Mouse (Mus musculus) CD8-positive naive resting alpha-beta T cell, adult 2 months (primary cell): Measurements from ENCODE around the gene Stk24.

Experiments
- DNase-seq, 2 experiments: peaks; one replicate each; pipeline ENCODE4 v3.0.0; 2022; ENCODE audit warnings: low read depth in 2 of 2, low spot score in 2 of 2

Gene Stk24

DNA sequence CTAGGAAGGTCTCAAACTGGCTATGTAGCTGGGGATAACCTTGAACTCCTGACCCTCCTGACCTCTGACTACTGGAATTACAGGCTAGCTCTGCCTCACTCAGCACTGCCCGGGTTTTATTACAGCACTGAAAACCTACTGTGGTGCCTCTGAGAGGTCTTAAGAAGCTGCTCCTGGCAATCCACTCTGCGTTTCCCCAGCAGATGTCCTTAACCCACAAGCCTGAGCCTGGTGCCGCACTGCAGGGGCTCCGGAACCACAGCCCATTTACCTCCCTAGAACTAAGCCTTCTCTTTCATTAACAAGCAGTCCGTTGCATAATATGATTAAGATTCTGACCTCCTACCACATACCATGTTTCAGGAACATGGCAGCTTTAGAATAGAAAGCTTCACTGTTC, 63.7 kb downstream of the Stk24 start:
- no peak for DNase-seq

DNA sequence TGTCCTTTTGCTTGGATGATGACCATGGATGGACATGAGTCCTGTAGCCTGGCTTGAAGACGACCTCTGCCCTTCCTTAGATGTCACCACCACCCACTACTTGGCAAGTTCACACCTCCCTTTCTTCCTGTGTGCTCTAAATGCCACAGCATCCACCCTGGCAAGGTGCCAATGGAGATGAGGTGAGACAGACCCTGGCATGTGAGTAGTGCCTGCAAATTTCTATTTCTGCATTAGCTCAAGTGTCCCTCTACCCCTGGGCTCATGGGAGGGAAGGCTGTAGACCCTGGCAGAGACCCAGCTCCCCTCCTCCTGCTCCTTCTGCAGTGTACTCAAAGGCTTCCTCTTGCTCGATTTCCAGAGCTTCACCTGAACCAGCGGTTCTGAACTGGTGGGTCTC, 64.9 kb downstream of the Stk24 start:
- DNase-seq: peak; percentile 16 to 49

DNA sequence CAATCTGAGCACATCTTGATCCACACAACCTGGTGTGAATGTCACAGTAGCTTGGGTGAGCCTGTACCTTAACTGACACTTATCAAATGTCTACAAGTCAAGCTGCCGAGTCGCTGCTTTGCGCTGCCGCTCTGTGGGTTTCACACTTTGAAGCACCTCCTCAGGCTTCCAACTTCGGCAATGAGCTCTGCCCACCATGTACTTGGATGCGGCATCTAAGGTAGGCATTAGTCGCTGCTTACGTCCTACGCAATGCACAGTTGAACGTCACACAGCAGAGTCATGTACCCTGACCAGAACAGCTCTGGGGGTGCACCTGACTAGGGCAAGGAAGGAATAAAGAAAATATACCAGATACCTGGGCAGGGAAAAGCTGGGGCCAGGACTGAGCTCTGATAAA, 66.5 kb downstream of the Stk24 start:
- DNase-seq: no peak

DNA sequence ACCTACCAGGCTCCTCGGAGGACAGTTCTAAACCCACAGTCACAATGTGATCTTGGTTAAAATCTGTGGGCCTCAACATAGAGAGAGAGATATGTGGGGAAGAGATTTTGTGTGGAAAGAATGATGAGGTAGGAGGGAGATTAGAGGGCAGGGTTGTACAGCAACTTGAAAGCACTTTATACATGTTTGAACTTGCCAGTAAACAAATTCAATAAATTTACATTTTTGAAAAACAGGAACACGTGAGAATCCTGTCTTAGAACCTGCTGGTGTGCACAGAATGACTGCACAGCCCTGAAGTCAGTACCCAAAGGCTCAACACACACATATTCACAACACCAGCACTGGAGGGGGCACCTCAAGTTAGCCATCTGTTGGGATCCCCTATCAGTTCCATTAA, 68.7 kb downstream of the Stk24 start:
- no peak for DNase-seq

DNA sequence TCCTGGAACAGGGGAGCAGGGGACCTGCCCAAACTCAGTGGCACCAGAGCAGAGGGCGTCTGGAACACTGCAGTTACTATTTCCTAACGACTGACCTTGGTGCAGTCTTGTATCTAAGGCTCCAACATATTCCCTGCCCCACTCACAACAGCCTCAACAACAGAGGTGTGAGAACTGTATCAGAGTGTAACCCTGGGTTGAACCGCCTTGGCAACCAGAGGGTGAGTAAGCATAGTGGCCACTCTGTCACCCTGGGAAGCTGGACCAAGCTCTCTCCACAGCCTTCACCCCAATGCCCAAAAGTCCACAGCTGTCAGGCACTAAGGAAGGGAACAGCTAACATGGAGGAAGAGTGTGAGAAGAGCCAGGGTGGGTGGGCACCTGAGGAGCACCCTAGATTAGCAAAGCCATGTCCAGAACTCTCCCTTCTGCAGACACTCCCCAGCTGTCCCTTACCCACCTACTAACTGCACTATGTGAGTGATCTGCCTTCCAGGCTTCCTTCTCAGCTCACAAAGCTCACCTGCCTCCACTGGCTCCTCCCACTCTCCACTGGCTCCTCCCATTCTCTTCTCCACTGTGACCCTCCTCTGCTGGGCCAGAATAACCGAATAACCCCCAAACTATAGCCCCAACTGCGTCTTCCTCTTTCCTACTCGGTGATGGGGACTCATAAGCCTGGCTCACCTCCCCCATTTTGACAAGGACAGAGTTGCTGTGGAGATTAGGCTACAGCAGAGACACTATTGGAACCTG, 69.3 kb downstream of the Stk24 start:
- DNase-seq: no peak

DNA sequence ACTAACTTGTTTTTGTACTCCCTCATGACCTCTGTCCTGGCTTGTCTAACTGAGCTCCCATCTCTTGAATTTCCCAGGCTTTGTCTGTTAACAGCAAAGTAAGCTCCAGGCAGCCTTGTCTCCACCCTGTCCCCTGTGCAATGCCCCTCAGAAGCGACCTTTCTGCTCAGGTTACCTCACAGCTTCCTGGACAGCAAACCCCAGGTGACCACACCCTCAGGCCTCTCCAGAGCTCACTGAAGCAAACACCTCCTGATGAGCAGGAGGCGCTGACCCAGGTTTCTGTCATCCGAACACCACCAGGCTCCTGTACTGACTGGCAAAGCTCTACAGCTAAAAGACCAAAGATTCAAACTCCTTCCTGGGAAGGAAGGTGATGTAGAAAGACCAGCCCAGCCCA, 69.9 kb downstream of the Stk24 start:
- DNase-seq: no peak

DNA sequence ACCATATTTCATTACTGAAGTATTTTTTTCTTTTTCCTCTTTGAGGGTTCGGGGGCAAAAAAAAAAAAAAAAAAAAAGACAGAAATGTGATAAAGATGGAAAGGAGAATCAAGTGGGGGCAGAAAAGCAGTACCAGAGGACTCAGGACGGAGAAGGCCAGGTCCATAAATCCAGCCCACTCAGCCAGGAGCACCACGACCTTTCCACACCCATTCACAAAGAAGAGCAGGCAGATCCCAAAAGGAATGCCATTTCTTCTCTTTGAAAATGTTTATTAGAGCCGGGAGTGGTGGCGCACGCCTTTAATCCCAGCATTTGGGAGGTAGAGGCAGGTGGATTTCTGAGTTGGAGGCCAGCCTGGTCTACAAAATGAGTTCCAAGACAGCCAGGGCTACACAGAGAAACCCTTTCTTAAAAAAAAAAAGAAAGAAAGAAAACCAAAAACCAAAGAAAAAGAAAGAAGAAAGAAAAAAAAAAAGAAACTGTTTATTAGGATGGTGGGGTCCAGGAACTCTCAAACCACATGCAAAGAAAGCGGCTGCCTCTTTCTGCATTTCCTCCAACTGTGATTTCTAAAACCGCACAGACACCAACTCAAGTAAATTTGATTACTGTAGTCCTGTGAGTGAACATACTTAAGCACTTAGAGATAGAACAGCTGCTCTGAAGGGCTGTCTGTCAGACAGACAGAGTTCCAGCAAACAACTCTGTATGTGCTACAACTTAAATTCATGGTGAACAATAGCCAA, 74.3 kb downstream of the Stk24 start:
- no peak for DNase-seq

DNA sequence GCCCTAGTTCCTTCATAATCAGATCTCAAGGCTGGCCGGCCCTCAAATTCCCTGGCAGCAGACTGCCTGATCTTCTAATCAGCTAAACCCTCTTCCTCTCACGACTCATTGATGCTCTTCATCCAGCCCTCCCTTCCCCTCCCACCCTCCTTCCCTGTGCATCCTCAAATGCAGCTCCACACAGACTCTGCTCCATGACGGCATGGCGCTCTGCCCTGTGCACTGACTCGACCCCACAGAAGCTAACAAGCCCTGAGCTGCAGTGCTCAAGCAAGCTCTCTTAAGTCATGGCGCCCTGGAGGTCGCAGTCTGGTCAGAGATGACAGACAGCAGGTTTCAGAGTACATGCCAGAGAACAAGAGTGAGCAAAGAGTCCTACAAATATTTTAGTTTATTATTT, 75.3 kb downstream of the Stk24 start:
- DNase-seq: no peak

DNA sequence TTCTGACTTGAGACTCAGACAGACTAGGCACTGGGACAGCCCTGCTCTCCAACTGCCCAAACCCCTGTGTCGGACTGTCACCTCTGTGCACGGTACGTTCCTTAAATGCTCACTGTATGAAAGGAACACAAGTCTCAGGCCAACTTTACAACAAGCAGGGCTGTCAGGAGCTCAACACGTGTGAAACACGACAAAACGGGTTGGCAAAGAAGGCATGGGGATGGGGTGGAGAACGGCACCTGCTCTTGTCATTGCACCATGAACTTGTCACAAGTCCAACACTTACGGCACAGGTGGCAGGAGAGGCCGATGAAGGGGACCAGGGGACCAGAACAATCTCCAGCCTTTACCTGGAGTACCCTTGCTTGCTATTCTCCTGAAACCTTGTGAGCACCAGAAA, 80.7 kb downstream of the Stk24 start:
- DNase-seq: no peak

DNA sequence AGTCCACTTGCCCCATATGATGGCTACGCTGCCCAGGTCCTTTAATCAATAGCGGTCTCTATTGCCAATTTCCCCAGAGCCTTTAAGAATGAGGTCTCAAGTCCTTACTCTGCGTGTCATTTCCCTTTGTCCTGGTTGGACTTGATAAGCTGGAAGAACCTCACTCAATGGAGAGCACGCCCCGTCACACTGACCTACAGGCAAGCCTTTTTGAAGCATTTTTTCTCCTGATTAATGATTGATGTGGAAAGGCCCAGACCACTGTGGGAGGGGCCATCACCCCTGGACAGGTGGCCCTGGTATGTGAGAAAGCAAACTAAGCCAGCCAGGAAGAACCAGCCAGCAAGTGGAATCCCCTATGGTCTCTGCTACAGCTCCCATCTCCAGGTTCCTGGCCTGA, 81.3 kb downstream of the Stk24 start:
- DNase-seq: no peak

DNA sequence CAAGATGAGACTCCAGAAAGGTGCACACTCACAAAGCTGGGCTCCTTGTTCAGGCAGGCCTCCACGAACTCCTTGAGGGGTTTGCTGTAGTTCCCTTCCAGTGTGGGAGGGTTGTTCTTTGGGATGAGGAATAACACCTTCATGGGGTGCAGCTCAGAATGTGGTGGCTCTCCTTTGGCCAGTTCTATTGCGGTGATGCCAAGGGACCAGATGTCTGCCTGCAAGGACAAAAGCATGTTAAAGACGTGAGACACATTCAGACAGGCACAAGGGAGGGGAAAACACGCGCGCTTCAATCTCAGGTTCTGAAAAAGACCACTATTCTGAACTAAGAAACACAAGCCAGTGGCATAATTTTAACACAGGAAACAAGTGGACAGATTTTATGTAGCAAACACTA, 82.7 kb downstream of the Stk24 start:
- DNase-seq: no peak

DNA sequence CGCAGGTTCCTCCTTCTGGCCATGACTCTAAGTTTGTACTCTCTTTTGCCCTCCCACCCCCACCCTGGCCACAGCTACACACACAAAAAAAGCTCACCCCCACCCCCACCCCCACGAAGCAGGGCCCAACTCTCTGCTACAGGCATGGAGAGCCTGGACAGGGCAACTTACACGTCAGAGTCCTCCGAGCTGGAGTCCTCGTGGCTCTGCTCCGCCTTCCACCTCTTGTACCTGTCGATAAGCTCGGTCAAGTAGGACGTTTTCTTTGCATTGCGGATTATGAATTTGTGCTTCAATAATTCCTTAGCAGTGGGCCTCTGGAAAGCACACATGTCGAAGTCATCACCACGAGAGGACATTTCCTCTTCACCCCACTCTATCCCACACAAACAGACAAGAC, 85.3 kb downstream of the Stk24 start:
- DNase-seq: no peak

DNA sequence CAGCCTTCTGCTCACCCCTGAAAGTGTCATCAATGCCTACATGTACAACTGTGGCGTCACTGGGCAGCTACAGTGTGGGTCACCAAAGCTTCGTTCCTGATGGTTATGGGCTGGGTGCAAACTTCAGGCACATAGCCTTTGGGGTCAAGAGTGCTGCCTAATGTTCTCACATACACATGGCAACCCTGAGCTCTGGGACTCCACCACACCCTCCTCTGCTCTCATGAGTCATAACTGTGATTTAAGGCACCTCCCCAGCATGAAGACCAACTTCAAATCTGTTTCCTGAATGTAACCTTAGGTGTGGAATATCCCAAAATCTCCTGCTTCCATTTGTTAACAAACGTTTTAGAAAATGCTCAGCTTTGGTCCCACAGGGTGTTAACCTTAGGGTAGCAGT, 87.4 kb downstream of the Stk24 start:
- no peak for DNase-seq

DNA sequence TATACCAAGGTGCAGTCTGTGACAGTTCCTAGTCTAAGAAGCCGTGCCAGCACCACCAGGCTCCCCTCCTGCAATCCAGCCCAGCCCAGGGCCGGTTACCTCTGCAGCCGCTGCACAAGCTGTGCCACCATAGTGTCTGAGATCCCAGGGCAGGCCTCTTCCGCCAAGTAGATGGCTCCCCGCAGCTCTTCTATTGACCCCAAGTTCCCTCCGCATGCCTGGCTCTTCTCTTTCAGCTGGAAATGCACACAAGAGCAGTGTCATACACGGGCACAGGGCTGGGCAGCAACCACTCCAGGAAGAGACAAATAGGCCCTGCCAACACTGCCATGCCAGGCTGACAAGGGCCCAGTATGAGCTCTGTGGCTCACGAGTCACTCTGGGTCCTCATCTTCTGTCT, 87.9 kb downstream of the Stk24 start:
- no peak for DNase-seq

DNA sequence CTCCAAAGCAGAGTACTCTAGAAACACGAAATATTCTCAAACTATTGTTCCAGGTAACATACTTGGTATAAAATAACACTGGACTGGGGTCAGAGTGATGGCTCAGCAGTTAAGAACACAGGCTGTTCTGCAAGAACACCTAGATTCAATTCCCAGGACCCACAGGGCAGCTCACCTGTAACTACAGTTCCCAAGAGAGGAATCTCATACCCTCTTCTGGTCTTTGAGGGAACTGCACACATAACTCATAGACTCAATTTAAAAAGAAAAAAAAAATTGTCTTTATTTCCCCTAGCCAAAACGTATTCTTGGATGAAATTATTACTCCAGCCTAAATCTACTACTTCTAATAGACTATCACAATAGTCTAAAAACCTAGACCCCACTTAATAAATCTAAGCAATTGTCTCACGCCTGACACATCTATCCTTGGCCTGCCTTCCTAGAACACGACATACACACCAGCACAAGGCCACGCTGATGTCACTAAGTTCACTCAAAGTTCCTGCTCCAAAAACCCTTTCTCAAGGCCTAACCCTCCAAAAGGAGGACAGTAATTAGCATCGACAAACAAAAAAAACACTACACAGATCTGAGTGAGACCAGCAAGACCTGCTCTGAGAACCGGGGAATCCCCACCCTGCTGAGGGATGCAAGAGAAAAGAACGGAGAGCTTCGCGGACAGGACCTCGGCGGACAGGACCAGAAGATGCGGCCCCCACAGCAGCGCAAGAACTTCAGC, 94.3 kb downstream of the Stk24 start:
- DNase-seq: no peak

DNA sequence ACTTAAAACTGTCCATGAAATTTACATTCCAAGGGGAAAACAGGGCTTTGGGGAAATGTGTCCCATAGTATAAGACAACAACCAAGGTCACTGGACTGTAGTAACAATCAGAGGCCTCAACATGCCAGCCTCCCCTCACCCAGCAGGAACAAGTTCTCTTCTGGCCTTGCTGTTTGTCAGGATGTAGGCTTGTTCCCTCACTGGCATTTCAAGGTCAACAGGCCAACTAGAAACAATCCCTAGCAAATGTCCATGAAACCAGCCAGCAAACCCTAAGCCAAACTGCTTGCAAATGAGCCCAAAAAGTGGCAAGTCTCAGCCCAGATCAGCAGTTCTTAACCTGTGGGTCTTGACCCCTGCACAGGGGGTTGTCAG, 98.5 kb downstream of the Stk24 start:
- DNase-seq: no peak

DNA sequence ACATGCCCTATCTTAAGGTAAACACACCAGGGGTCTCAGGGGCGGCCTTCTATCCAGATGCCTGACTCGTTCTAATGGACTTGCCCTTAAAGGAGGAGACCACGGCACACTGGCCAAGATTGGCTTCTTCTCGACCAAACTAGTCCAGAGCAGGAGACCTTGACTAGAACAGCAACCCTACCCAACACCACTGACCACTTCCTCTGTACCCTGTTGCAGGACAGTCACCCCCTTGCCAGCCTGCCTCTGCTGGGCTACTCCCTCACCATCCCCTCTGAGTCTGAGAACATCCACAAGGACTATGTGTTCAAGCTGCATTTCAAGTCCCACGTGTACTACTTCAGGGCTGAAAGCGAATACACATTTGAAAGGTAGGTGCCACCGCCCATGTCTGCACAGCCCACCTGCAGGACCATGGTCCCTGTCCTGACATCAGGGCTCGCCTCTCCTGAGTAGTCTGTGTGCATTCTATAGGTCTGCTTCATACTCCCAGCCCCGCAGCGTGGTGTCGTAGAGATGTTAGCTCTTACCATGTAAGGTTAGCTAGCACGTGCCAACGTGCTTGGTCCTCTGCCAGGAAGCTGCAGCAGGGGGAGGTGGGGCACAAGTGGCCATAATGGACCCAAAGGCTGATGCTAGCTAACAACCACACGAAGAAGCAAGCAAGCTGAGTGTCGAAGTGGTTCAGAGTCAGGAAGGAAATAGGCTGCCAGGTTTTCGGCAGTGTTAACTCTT, 99.0 kb downstream of the Stk24 start:
- no peak for DNase-seq

DNA sequence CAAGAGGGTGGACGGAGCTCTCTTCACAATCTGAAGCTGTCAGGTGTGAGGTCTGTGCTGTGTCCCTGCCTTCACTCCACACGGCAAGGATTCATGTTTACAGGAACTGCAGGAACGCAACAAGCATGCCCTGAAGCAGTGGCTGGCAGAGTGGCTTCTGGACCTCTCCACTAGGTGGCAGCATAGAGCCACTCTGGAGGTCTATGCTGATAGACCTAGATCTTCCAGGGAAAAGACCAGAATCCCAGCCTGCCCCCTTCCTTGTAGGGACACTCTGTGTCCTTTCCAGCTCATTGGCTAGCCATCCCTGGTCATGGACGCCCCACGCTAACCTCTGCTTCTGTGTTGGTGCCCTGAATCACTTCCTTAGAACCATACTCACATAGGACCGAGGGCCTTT, 100.7 kb downstream of the Stk24 start:
- DNase-seq: peak; percentile 66 to 71

DNA sequence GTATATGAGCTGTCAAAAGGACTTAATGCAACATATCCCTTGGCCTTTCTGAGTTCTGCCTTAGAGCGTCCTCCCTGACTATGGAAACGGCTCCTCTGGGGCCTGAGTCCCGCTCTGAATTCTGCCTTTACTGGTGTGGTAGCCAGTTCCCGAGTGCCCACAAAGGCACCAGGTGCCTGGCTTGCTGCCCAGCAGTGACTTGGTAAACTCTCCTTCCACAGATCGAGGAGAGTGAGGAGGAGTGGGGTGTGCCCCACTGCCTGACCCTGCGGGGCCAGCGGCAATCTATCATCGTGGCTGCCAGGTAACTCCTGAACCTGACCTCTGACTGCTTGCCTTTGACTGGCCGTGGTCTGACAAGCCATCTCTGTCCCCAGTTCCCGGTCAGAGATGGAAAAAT, 103.8 kb downstream of the Stk24 start:
- no peak for DNase-seq

DNA sequence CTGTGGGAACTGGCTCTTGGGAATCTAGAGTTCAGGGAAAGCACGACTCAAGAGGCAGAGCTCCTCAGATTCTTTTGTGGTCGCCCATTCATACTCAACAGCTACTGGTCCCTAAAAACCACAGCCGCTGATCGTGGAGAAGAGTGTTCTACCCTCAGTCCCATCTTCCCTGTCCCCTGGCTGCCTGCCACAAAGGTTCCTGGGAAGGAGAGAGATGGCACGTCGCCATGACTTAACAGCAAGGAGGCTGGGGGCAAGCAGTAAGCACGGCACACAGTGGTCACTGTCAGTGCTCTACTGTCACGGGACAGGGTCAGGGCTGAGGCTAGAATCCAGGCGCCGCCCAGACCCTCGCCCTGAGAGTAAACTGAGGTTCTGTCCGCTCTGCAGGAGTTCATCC, 104.8 kb downstream of the Stk24 start:
- DNase-seq: no peak

DNA sequence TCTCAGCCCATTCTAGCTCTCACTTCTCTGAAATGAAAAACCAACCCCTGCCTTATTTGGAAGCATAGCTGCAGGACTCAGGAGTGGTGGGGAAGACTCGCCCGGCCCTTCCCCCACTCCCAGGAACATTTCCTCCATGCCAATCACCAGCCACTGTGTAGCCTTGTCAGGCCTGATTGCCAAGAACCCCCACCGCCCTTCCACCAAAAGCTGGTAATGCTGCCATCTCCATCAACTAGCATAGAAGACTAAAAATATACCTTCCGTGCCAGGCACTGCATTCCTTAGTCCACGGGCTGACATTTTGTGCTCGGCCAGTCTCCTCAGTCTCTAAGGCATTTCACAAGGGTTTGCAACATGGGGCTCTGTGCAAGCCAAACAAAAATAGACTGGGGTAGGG, 109.3 kb downstream of the Stk24 start:
- DNase-seq: no peak

DNA sequence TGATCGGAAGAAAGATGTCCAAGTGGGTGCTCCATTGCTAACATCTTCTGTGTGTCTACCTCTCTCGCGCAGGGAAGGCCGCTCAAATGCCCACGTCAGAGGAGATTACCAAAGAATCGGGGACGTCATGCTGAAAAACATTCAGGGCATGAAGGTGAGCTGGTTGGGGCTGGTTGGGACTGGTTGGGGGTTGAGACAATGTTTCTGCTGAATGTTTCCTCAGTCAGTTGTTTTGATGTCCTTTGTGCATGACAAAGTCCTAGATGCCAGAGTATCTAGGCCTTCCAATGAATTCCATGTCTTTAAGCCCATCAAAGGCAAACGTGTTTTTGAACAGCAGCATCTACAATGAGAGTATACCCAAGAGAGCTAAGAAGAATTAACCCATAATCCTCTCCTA, 112.0 kb downstream of the Stk24 start:
- no peak for DNase-seq
